16 mouse cellular contexts compared by ENCODE assay signal in the genomic region with DNA sequence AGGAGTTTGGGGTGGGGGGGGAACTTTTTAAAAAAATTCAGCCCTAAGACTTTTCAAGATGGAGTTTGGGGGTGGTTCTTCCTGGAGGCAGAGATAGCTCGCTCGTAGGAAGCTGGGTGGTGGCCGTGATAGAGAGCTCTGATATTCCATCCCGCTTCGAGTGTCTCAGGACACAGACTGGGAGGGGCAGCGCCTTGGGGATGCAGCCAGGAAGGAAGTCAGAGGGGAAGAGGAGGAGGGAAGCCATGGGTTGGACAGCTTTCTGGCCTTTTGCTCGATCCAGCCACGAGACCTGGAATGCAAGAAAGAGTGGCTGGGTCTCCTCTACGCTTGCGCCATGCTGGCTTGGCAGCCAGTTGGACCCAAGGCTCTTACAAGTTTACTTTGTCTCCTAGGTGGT.
DNase-seq lines count a peak whose midpoint lies in the region; ATAC-seq and TF ChIP-seq lines count a peak whose summit lies in the region.
"Had no signal": no experiment of that assay in that cellular context is flagged by ENCODE, and none has a peak within 500 bp of the region (broad histone marks: within the 10 kb centered on the region; RNA-seq: fewer than 3 reads in every experiment).

No protein-coding gene starts in this region.

- H3K4me1 ChIP-seq in heart, embryonic 12.5 days (replicated peaks), result peaks cover 16% of the 10 kb centered on the region
- 0 out of 2 replicates have a peak, but pooled peaks cover 3% of the 10 kb centered on the region for H3K4me1 ChIP-seq in heart, postnatal 0 days (ENCODE audit: control insufficient read depth, insufficient read depth)
- H3K4me1 ChIP-seq in kidney, postnatal 0 days (replicated peaks; ENCODE audit: insufficient read depth, low read length), result peaks cover 5% of the 10 kb centered on the region; the same call in 1 of the 2 replicates

- H3K27ac ChIP-seq in heart, embryonic 12.5 days (ENCODE audit: poor library complexity, severe bottlenecking), result no peak overlapping the region
- H3K27ac ChIP-seq in heart, postnatal 0 days (ENCODE audit: low read depth), result 0 out of 2 replicates have a peak overlapping the region, but pooled peaks have one; percentile 8
- peak overlapping the region; percentile 59 for H3K27ac ChIP-seq in kidney, postnatal 0 days
- H3K27ac ChIP-seq: hindbrain, embryonic 13.5 days; midbrain, embryonic 12.5 days; neural tube, embryonic 13.5 days had no signal

- TF ChIP-seq CTCF in heart, postnatal 0 days (IDR thresholded peaks at IDR 0.05; ENCODE audit: low read depth), result no peak
- no peak for TF ChIP-seq CTCF in kidney, postnatal 0 days (IDR thresholded peaks at IDR 0.05; ENCODE audit: low read depth)

- ATAC-seq in heart, embryonic 12.5 days (ENCODE audit: insufficient number of reproducible peaks, low FRiP score), result no peak
- peak; percentile 33; the same call in 1 of the 2 replicates for ATAC-seq in heart, postnatal 0 days (ENCODE audit: insufficient read depth, low read depth)
- no peak for ATAC-seq in kidney, postnatal 0 days (replicated peaks; ENCODE audit: low FRiP score, low read depth)
- ATAC-seq: forebrain, embryonic 14.5 days; liver, postnatal 0 days had no signal

- H3K36me3 ChIP-seq in heart, embryonic 12.5 days, result no peaks in the 10 kb centered on the region
- no peaks in the 10 kb centered on the region for H3K36me3 ChIP-seq in heart, postnatal 0 days (replicated peaks; ENCODE audit: control insufficient read depth, insufficient read depth, low read length)
- no peaks in the 10 kb centered on the region for H3K36me3 ChIP-seq in kidney, postnatal 0 days (ENCODE audit: insufficient read depth, low read length)
- H3K36me3 ChIP-seq: hindbrain, embryonic 13.5 days; midbrain, embryonic 12.5 days; neural tube, embryonic 13.5 days had no signal

- no peak overlapping the region for H3K9ac ChIP-seq in heart, embryonic 12.5 days
- H3K9ac ChIP-seq in heart, postnatal 0 days (replicated peaks; ENCODE audit: low read depth, low read length), result no peak overlapping the region
- no peak overlapping the region for H3K9ac ChIP-seq in kidney, postnatal 0 days (ENCODE audit: low read depth, low read length)
- H3K9ac ChIP-seq: hindbrain, embryonic 13.5 days; liver, postnatal 0 days; midbrain, embryonic 12.5 days; neural tube, embryonic 13.5 days had no signal

- WGBS in heart, embryonic 12.5 days, result 60% methylated on average over 10 of the region's 10 CpGs
- WGBS in heart, postnatal 0 days, result 73% methylated on average over 10 of the region's 10 CpGs
- WGBS in kidney, postnatal 0 days, result 78% methylated on average over 10 of the region's 10 CpGs

- H3K9me3 ChIP-seq in heart, embryonic 12.5 days (replicated peaks), result no peaks in the 10 kb centered on the region
- no peaks in the 10 kb centered on the region for H3K9me3 ChIP-seq in heart, postnatal 0 days (replicated peaks; ENCODE audit: control insufficient read depth, low read length)
- no peaks in the 10 kb centered on the region for H3K9me3 ChIP-seq in kidney, postnatal 0 days (replicated peaks; ENCODE audit: low read length)
- H3K9me3 ChIP-seq: hindbrain, embryonic 13.5 days; midbrain, embryonic 12.5 days; neural tube, embryonic 13.5 days had no signal

- no peak overlapping the region for H3K4me3 ChIP-seq in heart, embryonic 12.5 days
- H3K4me3 ChIP-seq in heart, postnatal 0 days (ENCODE audit: low read depth, low read length), result no peak overlapping the region
- no peak overlapping the region for H3K4me3 ChIP-seq in kidney, postnatal 0 days (replicated peaks; ENCODE audit: low read depth, low read length)
- H3K4me3 ChIP-seq: hindbrain, embryonic 13.5 days; midbrain, embryonic 12.5 days; neural tube, embryonic 13.5 days had no signal

- TF ChIP-seq EP300 in heart, postnatal 0 days (IDR thresholded peaks at IDR 0.05; ENCODE audit: low read depth), result no peak

- no peaks in the 10 kb centered on the region for H3K27me3 ChIP-seq in heart, embryonic 12.5 days (replicated peaks)
- H3K27me3 ChIP-seq in heart, postnatal 0 days (ENCODE audit: control insufficient read depth, insufficient read depth, low read length), result 0 out of 2 replicates have a peak, but pooled peaks cover 4% of the 10 kb centered on the region
- no peaks in the 10 kb centered on the region; the same call in 1 of the 2 replicates for H3K27me3 ChIP-seq in kidney, postnatal 0 days (ENCODE audit: insufficient read depth, low read length)
- H3K27me3 ChIP-seq: neural tube, embryonic 13.5 days had no signal

- H3K4me2 ChIP-seq in heart, embryonic 12.5 days, result no peak overlapping the region
- no peak overlapping the region for H3K4me2 ChIP-seq in heart, postnatal 0 days (ENCODE audit: low read depth, low read length)
- H3K4me2 ChIP-seq in kidney, postnatal 0 days (ENCODE audit: low read length), result no peak overlapping the region
- H3K4me2 ChIP-seq: hindbrain, embryonic 13.5 days; midbrain, embryonic 12.5 days; neural tube, embryonic 13.5 days had no signal

- peak; percentile 98 for DNase-seq in heart, adult 11 months
- no peak for DNase-seq in heart, postnatal 0 days (ENCODE audit: low spot score)
- peak; percentile 56 for DNase-seq in kidney, postnatal 0 days (ENCODE audit: low spot score)
- peak; percentile 65 for DNase-seq in lung, postnatal 25 days (ENCODE audit: low spot score)
- DNase-seq in thymus, postnatal 36 days, result no peak
- DNase-seq in neural tube, embryonic 10.5 days (ENCODE audit: extremely low spot score, low spot score), result no peak
- no peak for DNase-seq in frontal cortex, adult 2 months (ENCODE audit: extremely low spot score in 1 of 2, low spot score in 1 of 2)
- DNase-seq: cerebellum, adult 9-11 months; left cerebral cortex, postnatal 4 days; liver, postnatal 0 days; thymus, postnatal 14 days had no signal

Comparison
In these comparisons a context has a peak if more than half of its experiments do, and no peak if none do; other contexts are left out.
1. DNase-seq: peak in heart, adult 11 months (single experiment), kidney, postnatal 0 days (single experiment) and lung, postnatal 25 days (single experiment); none in heart, postnatal 0 days (single experiment), thymus, postnatal 36 days (0 of 2), neural tube, embryonic 10.5 days (single experiment) and frontal cortex, adult 2 months (0 of 2).